Mouse (Mus musculus): ENCODE results near the gene Spr.
"Not testable (repeated sequence)": the region's sequence is repeated elsewhere in the genome, so short reads cannot be mapped to it uniquely, and the experiment has no call there.

Spr gene

GRCm38 (mm10) chr6:85137217-85138035, at the start of gene Spr:
TSS of gene Spr (minus strand) at chr6:85137766.
- peak; percentile 86 for DNase-seq (ENCODE audit: low spot score)

GRCm38 (mm10) chr6:85186744-85187059, 49.1 kb upstream of the Spr start:
- no peak for DNase-seq (ENCODE audit: low spot score)

- no peak for DNase-seq (ENCODE audit: low spot score)
Measured at GRCm38 (mm10) chr6:85186033-85186743, 48.6 kb upstream of the Spr start.

- no peak for DNase-seq (ENCODE audit: low spot score)
Measured at GRCm38 (mm10) chr6:85183951-85184350, 46.4 kb upstream of the Spr start.

GRCm38 (mm10) chr6:85180036-85180435, 42.5 kb upstream of the Spr start:
- no peak for DNase-seq (ENCODE audit: low spot score)

- DNase-seq (ENCODE audit: low spot score) = no peak
Measured at GRCm38 (mm10) chr6:85179569-85179968, 42.0 kb upstream of the Spr start.

GRCm38 (mm10) chr6:85165440-85165921, 27.9 kb upstream of the Spr start:
- no peak for DNase-seq (ENCODE audit: low spot score)

- DNase-seq (ENCODE audit: low spot score) = peak; percentile 56
Measured at GRCm38 (mm10) chr6:85160201-85160923, 22.8 kb upstream of the Spr start.

- DNase-seq (ENCODE audit: low spot score) = not testable (repeated sequence)
Measured at GRCm38 (mm10) chr6:85159092-85159760, 21.7 kb upstream of the Spr start.

- not testable (repeated sequence) for DNase-seq (ENCODE audit: low spot score)
Measured at GRCm38 (mm10) chr6:85158040-85158804, 20.7 kb upstream of the Spr start.

GRCm38 (mm10) chr6:85156551-85156950, 19.0 kb upstream of the Spr start:
- DNase-seq (ENCODE audit: low spot score) = not testable (repeated sequence)

- peak; percentile 26 for DNase-seq (ENCODE audit: low spot score)
Measured at GRCm38 (mm10) chr6:85154861-85155528, 17.4 kb upstream of the Spr start.

- peak; percentile 63 for DNase-seq (ENCODE audit: low spot score)
Measured at GRCm38 (mm10) chr6:85153970-85154540, 16.5 kb upstream of the Spr start.

- no peak for DNase-seq (ENCODE audit: low spot score)
Measured at GRCm38 (mm10) chr6:85150386-85150785, 12.8 kb upstream of the Spr start.

GRCm38 (mm10) chr6:85147636-85148035, 10.1 kb upstream of the Spr start:
- DNase-seq (ENCODE audit: low spot score) = no peak

GRCm38 (mm10) chr6:85144466-85144865, 6.9 kb upstream of the Spr start:
- no peak for DNase-seq (ENCODE audit: low spot score)

GRCm38 (mm10) chr6:85141013-85141412, 3.4 kb upstream of the Spr start:
- not testable (repeated sequence) for DNase-seq (ENCODE audit: low spot score)

GRCm38 (mm10) chr6:85139534-85139933, 2.0 kb upstream of the Spr start:
- no peak for DNase-seq (ENCODE audit: low spot score)

GRCm38 (mm10) chr6:85136784-85137183, 782 bp downstream of the Spr start:
- not testable (repeated sequence) for DNase-seq (ENCODE audit: low spot score)

- not testable (repeated sequence) for DNase-seq (ENCODE audit: low spot score)
Measured at GRCm38 (mm10) chr6:85132794-85133193, 4.8 kb downstream of the Spr start.

All from testis, postnatal 14 days (tissue).